Mouse (Mus musculus) right cerebral cortex, postnatal 36 days (tissue): ENCODE measurements around the gene Ndufb10.
"Not testable (repeated sequence)": the region's sequence is repeated elsewhere in the genome, so short reads cannot be mapped to it uniquely, and the experiment has no call there.

ENCODE experiments used
- DNase-seq, 2 experiments: peaks; one replicate each; pipeline ENCODE4 v3.0.0; 2022; ENCODE audit warnings: low spot score in 2 of 2, mixed read lengths in 1 of 2

Ndufb10 gene

DNA sequence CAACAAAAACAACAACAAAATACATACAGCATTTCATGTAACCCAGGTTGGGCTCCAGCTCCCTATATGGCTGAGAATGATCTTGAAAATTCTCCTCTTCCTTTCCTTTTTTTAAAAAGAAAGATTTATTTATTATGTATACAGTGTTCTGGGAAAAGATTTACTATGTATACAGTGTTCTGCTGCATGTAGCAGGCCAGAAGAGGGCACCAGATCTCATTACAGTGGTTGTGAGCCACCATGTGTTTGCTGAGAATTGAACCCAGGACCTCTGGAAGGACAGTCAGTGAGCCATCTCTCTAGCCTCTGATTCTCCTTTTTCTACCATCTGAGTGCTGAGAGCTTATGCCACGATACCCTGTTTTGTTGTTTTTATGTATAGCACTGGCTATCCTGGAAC is 10.2 kb upstream of the Ndufb10 start:
- no peak for DNase-seq

DNA sequence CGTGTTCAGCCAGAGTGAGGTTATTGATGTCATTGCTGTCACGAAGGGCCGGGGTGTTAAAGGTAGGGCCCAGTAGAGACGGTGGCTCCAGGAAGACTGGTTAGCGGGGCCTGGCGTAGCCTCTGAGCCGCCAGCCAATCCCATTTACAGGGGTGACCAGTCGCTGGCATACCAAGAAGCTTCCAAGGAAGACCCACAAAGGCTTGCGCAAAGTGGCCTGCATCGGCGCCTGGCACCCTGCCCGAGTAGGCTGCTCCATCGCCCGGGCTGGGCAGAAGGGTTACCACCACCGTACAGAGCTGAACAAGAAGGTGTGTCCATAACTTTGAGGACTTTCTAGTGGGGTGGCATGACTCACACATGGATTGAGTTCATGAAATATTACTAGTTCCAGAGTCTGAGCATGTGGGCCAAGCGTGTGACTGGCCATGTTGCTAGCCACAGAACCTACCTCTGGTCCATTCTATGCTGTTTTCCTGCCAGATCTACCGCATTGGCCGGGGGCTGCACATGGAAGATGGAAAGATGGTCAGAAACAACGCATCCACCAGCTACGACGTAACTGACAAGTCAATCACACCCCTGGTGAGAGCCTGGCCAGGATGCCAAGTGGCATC is 9.3 kb upstream of the Ndufb10 start:
- DNase-seq = no peak

DNA sequence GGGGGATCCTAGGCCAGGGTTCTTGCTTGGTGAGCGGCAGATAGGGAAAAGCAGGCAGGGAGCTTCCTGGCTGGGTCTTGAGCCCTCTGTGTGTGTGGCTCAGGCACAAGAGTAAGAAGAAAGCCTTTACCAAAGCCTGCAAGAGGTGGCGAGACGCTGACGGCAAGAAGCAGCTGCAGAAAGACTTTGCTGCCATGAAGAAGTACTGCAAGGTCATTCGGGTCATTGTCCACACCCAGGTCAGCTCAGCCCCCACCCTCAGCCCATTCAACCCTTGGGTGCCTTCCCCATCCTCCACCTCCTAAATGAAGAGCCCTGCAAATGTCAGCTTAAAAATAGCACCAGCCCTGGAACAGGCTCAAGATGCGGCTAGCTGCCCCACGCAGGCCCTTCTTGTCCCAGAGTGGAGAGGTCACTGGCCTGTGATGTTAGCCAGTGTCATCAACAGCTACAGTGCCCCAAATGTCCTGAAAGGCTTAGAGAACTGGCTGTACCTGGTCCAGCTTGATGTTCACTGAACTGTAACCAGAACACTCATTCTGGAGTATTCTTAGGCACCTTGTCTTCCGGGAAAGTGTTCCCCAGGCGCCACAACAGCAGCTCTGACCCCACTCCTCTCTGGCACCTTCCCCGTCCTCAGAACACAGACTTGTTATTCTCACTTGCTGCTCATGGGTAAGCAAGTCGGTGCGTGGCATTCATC is 8.1 kb upstream of the Ndufb10 start:
- DNase-seq = no peak

DNA sequence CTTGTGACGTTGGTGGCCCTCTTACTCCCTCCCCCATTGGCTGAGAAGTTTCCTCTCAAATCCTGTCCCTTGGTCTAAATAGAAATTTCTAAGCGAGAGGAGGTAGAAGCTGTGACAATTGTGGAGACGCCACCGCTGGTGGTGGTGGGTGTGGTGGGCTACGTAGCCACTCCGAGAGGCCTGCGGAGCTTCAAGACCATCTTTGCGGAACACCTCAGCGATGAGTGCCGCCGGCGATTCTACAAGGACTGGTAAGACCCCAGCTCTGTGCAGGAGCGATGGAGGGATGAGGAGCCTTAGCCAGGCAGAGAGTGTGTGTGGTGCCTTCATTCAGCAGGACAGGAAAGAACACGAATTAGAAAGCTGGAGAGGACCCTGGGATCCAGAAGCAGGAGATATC is 6.5 kb upstream of the Ndufb10 start:
- DNase-seq = no peak

DNA sequence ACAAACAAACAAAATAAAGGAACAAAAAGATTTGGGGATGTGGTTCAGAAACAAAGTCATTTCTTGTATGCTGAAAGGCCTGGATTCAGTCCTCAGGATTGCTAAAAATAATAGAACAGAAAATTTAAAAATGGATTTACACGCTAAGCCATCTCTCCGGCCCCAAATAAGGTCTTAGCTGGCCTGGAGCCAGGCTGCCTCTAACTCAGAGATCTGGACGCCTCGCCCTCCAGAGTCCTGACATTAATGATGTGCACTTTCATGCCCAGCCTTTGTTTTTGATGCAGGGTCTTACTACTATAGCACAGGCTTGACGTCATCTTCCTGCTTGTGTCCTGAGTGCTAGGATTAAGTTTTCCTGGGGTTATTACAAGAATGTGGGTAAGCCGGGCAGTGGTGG is 4.8 kb upstream of the Ndufb10 start:
- DNase-seq = no peak

DNA sequence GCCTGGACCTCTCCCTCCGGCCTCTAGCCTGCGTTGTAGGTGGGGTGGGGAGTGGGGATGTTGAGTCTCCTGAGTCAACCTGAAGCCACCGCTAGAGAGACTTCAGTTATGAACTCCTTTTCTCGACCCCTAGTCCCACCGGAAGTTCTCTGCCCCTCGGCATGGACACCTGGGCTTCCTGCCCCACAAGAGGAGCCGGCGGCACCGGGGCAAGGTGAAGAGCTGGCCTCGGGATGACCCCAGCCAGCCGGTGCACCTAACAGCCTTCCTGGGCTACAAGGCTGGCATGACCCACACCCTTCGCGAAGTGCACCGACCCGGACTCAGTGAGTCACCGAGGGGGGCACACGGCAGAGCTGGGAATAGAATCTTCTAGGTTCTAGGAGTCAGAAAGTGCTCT is 3.9 kb upstream of the Ndufb10 start:
- no peak for DNase-seq

DNA sequence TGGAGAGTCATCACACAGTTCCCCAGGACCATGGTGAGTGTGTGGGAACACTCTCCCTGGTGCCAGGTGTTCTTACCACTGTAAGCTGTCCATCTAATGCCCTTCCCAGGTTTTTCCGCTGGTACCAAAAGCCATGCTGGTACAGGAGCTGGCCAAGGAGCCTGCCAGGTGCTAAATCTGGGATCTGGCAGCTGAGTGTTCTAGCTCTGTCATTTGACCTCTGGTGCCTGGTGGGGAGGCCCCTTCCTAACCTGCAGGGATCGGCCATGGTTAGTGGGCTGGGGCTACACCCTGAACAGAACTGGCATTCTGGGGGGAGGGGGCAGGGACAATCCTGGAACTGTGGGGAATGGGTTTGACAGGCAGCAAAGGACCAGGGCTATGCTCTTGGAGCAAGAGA is 3.3 kb upstream of the Ndufb10 start, which contains the start of gene Rpl3l:
TSS of gene Rpl3l (plus strand) at position 203 of the 400 bp plus-strand sequence.
- no peak for DNase-seq

DNA sequence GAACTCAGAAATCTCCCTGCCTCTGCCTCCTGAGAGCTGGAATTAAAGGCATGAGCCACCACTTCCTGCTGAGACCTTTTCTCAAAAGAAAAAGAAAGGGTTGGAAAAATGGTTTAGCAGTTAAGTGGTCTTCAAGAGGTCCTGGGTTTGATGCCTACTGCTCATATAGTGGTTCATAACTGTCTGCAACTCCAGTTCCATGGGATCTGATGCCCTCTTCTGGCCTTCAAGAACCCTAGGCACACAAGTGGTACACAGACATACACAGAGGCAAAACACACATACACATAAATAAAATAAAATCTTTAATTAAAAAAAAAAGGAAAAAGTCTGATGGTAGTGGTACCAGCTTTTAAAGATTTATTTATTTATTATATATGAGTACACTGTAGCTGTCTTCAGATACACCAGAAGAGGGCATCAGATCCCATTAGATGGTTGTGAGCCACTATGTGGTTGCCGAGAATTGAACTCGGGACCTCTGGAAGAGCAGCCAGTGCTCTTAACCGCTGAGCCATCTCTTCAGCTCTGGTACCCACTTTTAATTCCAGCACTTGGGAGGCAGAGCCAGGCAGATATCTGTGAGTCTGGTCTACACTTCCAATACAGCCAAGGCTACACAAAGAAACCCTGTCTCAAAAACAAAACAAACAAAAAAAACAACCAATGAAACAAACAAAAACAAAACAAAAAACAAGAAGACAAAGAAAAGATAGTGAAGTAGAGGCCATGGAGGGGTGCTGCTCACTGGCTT is 1.5 kb upstream of the Ndufb10 start:
- DNase-seq = no peak

DNA sequence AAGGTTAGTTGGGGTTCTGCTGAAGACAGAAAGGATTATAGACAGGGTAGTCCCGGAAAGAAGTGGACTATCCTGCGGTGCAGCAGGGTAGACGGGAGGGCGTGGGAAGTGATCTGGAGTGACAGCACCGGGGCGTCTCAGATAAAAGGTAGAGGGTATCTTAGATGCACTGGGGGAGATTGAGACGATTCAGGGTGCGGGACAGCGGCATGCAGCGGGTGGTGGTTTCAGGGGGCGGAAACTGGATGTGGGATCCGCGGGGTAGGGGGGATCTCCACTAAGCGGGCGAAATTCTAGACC is 447 bp downstream of the Ndufb10 start:
- no peak for DNase-seq

DNA sequence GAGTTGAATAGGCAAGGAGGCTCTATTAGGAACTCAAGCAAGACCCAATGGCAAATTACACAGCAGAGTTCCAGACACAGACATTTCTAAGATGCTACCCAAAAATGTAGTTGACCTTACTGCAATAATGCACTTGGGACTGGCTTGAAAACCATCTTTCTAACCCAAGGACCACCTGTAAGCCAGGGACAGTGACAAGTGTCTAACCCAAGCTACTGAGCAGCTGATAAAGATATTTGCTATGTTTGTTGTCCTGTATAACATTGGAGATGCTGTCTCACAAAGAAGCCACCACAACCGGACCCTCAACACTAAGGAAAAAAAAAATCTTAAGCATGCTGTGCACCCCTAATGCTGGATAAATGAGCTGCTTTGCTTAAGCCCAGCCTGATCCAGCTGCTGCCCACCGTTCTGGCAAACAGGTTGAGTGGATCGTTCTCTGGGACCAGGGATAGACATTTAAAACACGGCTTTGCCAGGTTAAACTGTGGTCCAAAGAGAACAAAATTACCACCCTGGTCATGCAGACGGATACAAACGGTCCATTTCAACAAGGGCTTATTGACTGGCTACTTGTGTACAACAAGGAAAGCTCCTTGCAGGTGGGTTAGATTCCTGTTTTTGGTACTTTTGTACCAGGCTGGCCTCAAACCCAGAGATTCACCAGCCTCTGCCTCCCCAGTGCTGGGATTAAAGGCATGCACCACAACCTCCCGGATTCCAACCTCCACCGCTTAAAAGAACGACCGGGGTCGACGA is 977 bp downstream of the Ndufb10 start:
- no peak for DNase-seq

DNA sequence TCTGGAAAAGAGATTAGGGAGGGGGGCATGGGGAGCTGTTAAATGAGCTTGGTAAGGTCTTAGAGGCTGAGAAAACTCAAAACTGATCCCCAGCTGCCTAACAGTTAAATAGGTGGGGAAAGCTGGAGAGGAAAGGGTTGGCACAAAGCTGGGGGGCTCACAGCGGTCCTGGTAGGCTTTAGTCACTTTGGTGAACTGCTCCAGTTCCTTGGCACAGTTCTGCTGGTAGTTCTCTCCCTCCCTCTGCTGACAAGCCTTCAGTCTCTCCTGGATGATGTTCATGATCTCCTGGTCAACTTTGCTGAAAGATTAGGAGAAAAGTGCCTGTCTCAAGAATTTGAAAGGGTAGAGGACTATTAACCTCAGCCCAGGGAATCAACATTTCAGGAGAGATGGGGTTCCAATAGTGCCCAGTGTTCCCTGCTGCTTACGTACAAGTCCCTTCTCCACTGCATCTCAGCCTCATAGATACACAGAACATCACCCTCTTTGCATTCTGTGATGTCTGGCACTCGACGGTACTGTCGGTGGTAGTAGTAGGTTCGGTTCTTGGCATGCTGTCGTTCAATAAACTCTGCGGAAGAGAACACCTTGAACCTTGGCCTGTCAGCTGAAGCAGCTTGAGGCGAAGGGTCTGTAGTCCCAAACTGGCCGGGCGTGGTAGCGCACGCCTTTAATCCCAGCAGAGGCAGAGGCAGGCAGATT is 1.9 kb downstream of the Ndufb10 start:
- DNase-seq = no peak

DNA sequence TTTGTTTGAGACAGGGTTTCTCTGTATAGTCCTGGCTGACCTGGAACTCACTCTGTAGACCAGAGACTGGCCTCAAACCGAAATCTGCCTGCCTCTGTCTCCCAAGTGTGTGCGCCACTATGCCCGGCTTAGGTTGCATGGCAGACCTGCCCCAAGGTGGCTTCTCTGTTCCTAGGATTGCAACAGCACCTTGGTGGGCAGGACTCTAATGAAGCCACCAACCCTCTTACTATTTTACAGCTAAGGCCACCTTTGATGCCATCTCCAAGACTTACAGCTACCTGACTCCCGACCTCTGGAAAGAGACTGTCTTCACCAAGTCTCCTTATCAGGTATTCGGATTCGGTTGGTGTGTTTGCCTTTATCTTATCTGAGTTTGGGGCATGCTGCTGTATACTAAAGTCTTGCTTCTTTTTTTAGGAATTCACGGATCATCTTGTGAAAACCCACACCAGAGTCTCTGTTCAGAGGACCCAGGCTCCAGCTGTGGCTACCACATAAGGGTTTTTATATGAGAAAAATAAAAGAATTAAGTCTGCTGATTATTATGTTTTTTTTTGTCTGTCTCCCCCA is 2.8 kb downstream of the Ndufb10 start:
- not testable (repeated sequence) for DNase-seq

DNA sequence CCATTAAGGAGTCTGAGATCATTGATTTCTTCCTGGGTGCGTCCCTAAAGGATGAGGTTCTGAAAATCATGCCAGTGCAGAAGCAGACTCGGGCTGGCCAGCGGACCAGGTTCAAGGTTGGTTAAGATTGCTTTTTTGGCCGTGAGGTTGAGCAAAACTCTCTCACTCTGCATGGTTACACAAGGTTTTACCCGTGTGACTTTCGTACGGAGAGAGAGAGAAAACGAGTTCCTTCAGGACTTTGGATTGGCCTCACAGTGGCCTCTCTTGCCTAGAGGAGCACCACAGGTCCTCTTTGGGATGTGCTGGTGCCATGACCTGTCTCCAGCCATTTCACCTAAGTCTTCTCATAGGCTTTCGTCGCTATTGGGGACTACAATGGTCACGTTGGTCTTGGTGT is 3.7 kb downstream of the Ndufb10 start:
- not testable (repeated sequence) for DNase-seq

DNA sequence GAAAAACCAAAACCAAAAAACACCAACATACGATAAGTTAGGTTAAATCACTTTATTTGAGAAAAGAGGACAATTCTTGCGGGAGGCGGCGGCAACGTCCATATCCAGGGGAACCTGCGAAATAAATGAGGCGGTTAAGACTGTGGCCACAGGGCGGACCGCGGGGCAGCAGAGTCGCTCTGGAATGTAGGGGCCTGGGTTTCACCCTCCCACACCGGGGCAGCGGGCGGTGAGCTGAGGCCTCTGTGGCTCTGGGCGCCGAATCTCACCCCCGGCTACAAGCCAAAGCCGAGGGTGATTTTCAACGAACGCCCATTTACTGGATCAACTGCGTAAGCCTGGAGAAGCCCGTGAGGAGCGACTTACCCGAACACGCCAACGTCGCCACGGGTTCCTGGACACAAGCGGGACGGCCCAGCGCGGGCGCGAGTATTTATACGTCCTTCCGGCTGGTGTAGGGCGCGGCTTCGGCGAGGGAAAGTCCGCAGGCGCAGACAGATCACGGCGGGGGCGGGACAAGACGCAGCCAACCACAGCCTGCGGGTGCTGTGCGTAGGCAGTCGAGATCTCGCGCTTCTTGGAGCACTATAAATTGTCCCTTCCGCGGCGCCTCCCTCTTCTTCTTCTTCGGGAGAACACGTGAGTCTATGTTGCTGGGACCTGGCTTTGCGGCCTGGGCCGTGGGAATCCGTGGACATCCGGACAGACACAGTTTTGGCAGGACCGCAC is 4.6 kb downstream of the Ndufb10 start:
- DNase-seq = peak; percentile 99

DNA sequence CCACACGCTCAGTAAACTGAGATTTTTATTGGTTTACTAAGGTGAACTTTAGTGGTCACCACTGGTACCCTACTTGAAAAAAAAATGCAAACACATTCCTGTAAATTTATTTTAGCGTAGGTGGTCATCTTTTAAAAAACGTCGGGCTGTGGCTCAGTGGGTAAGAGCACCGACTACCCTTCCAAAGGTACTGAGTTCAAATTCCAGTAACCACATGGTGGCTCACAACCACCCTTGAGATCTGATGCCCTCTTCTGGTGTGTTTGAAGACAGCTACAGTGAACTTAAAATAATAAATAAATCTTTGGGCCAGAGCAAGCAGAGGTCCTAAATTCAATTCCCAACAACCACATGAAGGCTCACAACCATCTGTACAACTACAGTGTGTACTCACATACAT is 5.3 kb downstream of the Ndufb10 start:
- not testable (repeated sequence) for DNase-seq

DNA sequence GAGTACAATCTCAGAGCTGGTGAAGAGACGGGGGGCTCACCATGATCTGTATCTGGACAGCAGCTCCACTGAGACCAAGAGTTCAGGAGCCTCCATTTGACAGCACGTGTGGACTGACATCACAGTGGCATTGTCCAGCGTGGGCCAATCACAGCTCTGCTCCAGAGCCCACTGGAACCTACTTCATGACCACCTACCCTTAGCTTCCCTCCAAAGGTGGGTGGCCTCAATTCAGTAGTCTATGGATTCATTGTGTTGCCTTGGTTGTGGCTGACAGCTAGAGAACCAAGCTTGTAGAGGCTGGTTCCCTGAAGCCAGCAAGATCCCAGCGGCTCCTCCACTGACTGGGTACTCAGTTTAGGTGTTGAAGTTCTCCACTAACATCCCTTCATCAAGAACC is 6.3 kb downstream of the Ndufb10 start, which contains the start of the genes Rnf151 and Rps2:
TSS of gene Rnf151 (minus strand) at position 121 of the 400 bp plus-strand sequence.
TSS of gene Rps2 (plus strand) at position 174 of the 400 bp plus-strand sequence.
- DNase-seq = no peak

DNA sequence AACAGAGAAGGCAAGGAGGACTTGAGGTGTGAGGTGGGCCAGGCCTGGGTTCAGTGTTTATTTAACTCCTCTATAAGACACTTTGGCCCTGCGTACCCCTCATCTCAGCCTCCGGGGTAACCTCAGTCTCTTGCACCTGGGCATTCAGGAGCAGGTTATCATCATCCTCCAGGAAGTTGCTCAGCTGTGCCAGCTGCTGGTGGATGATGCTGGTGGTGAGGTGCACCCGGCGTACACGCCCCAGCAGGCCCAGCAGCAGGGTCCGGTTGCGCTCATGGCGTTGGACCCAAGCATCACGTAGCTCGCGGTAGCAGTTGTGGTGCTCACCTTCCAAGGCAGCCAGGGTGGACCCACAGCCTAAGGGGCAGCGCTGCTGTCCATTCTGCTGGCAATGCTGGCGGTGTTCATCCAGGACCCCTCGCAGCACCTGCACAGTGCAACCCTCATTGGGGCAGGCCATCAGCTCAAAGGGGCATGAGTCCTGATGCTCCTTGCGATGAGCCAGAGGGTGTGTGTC is 8.1 kb downstream of the Ndufb10 start:
- no peak for DNase-seq

DNA sequence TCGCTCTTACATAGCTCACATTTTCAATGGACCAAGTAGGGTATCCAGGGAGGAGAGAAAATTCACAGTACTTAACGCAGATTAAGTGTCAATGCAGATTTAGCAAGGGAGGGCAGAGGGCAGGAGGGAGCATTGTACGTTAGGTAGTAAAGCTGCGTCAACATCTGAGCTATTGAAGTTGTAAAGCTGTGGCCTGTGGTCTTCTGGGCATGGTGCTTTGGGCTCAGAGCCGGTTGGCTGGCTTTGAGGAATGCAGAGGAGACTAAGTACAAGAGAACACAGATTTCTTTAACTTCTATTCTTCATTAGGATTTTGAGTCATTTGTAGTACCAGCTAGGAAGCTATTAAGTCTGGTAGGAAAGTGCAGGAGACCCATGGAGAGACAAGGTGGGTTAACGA is 8.7 kb downstream of the Ndufb10 start:
- DNase-seq = no peak

DNA sequence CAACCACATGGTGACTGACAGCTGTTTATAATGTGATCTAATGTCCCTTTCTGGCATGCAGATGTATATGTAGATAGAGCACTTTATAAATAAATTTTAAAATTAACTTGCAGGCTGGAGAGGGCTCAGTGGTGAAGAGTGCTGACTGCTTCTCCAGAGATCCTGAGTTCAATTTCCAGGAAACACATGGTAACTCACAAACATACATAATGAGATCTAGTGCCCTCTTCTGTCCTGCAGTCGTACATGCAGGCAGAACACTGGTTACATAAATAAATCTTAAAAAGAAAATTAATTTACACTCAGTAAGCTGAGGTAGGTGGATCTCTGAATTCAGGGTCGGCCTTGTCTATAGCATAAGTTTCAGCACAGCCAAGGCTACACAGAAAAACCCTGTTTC is 15.6 kb downstream of the Ndufb10 start:
- no peak for DNase-seq

DNA sequence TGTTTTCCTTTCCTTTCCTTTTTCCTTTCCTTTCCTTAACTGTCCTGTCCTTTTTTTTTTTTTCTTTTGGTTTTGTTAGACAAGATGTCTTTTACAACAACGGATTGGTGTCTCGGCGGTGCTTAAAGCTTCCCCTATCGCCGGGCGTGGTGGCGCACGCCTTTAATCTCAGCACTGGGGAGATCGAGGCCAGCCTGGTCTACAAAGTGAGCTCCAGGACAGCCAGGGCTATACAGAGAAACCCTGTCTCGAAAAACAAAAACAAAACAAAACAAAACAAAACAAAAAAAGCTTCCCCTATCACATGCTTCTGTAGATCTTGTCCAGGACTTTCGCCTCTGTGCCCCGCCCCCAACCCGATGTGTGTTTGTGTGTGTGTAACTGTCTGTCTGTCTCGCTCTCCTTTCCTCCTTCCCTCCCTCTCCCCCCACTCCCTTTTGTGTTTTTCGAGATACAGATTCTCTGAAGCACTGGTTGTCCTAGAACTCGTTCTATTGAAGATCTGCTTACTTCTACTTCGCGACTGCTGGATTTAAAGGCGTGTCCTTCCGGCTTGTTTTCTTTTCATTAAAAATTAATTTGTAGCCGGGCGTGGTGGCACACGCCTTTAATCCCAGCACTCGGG is 16.4 kb downstream of the Ndufb10 start:
- no peak for DNase-seq
